Mouse (Mus musculus) naive thymus-derived CD4-positive, alpha-beta T cell, adult 5 months (primary cell): Measurements from ENCODE around the gene Serpine2. TPM values are rescaled to one million over a fixed set of nuclear protein-coding genes. Genes with fewer than 3 reads are reported as not detected.

Source experiments
- polyA plus RNA-seq: library from polyadenylated mRNA; unstranded; fragments of 100-300 nt; shearing (Covaris generic); gene quantifications from one replicate; pipeline ENCODE4 v1.2.1, GENCODE M21; 2017

The Serpine2 gene
- polyA plus RNA-seq: 3.5 TPM

DNA sequence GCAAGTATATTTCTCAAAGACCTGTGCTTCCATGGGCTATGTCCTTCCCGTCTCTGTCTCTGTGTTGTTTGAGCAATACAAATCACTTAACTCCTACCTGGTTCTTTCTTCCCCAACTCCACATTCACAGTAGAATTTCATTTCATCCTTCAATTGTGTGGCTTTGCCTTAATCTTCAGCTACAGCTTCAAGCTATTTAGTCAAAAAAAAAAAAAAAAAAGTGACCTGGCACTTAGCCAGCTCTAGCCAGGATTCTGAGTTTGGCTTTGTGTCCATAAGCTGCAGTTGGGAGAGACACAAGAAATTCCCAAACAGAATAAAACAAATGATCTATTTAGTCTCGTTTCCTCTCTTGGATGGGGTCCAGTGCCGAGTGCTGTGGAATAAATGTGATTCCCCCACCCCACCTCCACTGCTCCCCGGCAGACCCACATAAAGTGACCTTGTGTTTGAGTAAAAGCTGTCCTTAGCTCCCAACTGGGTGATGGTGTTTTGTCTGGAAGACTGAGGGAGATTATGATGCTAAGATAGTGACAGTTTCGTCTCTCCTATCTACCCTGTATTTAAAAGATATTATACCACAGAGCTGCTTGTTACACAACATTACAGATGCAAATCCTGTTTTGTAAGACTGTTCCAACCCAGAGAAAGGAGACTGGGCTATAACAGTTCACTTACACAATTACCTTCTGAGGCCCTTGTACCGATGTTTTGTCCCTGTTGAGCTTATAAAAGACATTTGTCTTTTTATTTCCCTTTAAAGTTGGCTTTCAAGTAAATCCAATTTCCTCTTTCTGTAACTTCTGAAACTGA, at the start of gene Serpine2:
Gene Serpine2 (minus strand): TSS at position 51 of the 813 bp plus-strand sequence.

DNA sequence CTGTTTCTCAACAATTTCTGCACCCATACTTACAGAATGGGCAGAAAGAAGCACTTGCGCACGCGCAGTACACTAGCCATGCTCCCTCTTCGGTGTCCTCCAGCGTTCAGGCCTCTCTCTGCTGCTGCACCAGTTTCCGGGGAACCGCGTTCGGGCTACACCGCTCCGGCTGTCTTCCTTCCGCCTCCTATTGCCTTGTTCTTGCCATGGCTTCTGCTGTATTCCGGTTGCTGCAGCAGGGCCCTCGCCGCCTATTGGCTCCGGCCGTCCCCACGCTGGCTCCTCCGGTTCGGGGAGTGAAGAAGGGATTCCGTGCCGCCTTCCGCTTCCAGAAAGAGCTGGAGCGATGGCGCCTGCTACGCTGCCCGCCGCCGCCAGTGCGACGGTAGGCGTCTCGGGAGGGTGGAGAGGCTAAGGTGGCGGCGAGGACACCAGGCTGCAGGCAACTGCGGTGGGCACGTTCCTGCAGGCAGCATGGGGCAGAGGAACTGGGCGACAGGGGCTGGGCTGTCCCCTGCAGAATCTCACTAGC, 85.0 kb downstream of the Serpine2 start, which contains the start of the genes Mrpl44 and Wdfy1:
Gene Mrpl44 (plus strand): TSS at position 92 of the 532 bp plus-strand sequence.
Gene Wdfy1 (minus strand): TSS at position 217 of the 532 bp plus-strand sequence.

Other genes with a start within 250 kb of the Serpine2 start
- 2.6 TPM for gene Ap1s3, start 189.2 kb downstream of the Serpine2 start, polyA plus RNA-seq
- gene Mrpl44, start 85.2 kb downstream of the Serpine2 start, polyA plus RNA-seq: 18.9 TPM
- gene Wdfy1, start 85.0 kb downstream of the Serpine2 start, polyA plus RNA-seq: 14.7 TPM